Mouse (Mus musculus) adrenal gland, adult 2 months (tissue): Measurements from ENCODE around the gene Capzb. TPM values are rescaled to one million over a fixed set of nuclear protein-coding genes. Genes with fewer than 3 reads are reported as not detected.
A peak's percentile ranks its signal among the peaks of the same experiment; 100 is the strongest.

Experiments used
- DNase-seq: peaks from one replicate; pipeline ENCODE4 v3.0.0; 2021
- polyA plus RNA-seq: library from polyadenylated mRNA; depleted of rRNA; stranded (reverse); fragments of >200 nt; gene quantifications from 2 replicates; pipeline ENCODE4 v1.2.3, GENCODE M21; 2012
- total RNA-seq, 2 experiments: library from RNA; stranded (reverse); gene quantifications; 2 replicates each; pipeline ENCODE4 v1.2.3; 2021

The Capzb gene
- total and polyA plus RNA-seq, 3 experiments: 140 to 392 (median 312) TPM

DNA sequence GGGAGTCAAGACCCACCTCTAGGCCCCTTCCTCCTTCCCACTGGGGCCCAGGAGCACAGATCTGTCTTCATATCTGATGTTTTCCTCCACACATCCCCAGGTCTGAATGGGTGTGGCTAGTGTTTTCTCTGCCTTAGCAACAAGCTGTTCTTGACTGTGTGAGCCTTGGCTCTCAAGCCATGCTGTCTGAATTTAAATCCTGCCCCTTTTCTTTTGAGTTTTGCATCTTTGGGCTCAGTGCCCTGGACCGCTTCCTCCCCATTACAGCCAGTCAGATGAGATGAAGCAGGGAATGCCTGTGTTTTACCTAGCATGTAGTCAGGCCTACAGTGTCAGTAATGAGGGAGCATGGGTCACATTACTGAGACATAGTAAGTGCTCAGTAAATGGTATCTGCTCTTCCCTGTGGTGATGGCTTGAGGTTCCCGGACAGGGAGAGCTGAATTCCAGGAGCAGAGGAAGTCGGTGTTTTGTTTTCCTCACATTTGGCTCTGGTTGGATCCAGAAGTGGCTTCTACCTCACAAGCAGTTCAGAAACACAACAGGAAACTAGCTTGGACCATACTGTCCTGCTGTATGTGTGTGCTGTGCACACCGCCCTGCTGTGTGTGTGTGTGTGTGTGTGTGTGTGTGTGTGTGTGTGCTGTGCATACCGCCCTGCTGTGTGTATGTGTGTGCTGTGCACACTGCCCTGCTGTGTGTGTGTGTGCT lies 16.6 kb downstream of the Capzb start:
- peak; percentile 4 for DNase-seq

GRCm38 (mm10) chr4:139211975-139212831 lies 19.5 kb downstream of the Capzb start:
- peak; percentile 10 for DNase-seq

- no peak for DNase-seq
These were observed 20.4 kb downstream of the Capzb start for GRCm38 (mm10) chr4:139213086-139213485.

- DNase-seq: peak; percentile 43
These were observed 21.3 kb downstream of the Capzb start for GRCm38 (mm10) chr4:139213935-139214371.

GRCm38 (mm10) chr4:139216566-139216965 lies 23.9 kb downstream of the Capzb start:
- DNase-seq: peak; percentile 75

DNA sequence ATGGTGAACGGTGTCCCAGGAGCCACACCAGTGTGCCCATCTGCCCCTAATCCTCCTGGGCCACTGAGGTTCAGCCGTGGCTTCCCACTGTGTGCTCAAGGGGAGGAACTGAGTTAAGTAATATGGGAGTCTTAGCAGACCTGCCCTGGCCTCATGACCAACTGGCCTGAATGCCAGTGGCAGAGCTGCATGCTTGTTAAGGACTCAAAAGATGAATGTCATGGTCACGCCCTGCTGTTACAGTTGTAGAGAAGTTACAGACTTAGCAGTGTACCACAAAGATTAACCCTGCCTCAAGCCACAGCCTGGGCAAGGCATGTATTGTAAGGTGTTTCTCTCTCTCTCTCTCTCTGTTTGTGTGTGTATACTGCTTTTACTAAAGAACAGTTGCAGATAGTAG lies 25.8 kb downstream of the Capzb start:
- DNase-seq: peak; percentile 65

GRCm38 (mm10) chr4:139219656-139220055 lies 27.0 kb downstream of the Capzb start:
- peak; percentile 5 for DNase-seq

- DNase-seq: peak; percentile 42
These were observed 28.3 kb downstream of the Capzb start for GRCm38 (mm10) chr4:139220978-139221377.

- no peak for DNase-seq
These were observed 29.1 kb downstream of the Capzb start for GRCm38 (mm10) chr4:139221837-139222236.

GRCm38 (mm10) chr4:139225115-139225514 lies 32.4 kb downstream of the Capzb start:
- DNase-seq: no peak

GRCm38 (mm10) chr4:139225944-139226343 lies 33.2 kb downstream of the Capzb start:
- peak; percentile 50 for DNase-seq

DNA sequence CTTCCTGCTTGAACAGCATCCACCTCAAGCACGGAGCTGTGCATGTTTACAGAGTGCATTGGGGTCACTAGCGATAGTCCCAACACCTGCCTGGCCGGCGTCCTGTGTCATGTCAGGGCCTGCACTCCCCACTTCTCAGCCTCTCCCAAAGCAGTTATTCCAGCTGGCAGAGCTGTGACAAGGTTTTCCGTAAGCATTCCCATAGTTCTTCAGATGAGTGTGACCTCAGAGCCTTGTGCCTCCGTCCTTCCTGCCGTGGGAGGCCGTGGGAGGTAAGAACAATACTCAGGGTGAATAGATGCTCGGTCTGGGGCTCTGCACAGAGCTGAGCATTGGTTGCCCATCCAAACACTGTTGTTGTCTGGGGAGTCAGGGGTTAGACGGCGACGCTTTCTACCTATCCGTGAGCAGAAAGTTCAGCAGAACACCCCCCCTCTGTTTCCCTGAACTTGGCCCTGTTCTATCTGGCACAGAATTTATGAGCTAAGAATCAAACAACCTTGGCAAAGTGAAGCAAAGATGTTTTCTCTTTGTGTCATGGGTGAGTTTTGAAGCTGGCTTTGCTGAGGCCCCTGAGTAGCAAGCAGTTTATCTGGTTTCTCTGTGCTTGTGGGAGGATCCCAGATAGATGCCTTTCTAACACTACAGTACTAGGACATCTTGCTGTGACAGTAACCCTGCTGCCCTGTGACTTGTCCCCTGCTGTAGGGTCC lies 34.0 kb downstream of the Capzb start:
- peak; percentile 74 for DNase-seq

- peak; percentile 66 for DNase-seq
These were observed 35.2 kb downstream of the Capzb start for GRCm38 (mm10) chr4:139227923-139228322.

DNA sequence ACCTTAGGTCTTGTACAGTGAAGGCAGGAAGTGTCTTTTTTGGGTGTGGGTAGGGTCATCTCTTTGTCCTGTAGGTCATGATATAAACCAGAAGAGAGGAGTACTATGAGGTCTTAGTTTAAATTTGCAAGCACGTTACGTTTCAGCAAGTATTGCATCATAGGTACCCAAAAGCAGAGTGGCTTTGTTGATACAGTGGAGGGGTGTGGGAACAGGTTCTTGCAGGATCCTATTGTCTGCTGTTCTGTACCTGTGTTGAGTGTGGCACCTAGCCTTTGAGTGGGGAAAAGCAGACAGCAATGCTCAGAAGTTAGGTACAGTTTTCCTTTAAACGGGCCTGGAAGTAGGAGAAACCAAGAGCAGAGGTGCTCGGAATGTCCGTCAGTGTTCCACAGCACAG lies 36.6 kb downstream of the Capzb start:
- no peak for DNase-seq

DNA sequence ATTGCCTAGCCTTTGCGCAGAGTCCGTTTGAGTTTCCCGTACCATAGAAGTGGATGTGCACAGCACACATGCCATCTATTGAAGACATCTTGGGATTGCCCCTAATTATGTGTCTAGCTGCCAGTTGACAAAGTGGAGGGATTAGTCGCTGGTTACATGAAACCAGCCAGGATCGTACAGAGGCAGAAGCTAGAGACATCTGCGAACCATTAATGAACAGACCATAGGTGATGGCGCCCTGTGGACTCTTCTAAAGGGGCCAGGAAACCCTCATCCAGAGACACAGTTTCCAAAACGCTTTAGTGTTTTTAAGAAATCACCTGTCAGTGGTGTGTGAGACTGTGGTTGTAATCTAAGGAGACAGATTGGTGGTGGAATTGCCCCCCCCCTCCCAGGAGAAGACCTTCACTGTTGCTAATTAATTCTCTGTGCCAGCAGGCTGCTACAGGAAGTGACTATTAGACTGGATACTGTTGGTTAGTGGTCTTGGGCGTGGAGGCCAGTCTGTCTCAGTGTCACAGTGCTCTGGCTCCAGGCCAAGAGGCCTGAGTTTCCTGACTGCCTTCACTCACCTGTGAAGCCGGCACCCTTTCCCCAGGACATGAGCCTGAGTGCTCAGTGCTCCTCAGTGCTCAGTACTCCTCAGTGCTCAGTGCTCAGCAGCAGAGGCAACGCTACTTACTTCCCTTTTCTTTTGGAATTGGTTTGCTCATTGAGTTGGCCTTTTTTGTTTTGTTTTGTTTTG lies 37.8 kb downstream of the Capzb start:
- peak; percentile 35 for DNase-seq

- peak; percentile 36 for DNase-seq
These were observed 38.5 kb downstream of the Capzb start for GRCm38 (mm10) chr4:139231163-139231562.

DNA sequence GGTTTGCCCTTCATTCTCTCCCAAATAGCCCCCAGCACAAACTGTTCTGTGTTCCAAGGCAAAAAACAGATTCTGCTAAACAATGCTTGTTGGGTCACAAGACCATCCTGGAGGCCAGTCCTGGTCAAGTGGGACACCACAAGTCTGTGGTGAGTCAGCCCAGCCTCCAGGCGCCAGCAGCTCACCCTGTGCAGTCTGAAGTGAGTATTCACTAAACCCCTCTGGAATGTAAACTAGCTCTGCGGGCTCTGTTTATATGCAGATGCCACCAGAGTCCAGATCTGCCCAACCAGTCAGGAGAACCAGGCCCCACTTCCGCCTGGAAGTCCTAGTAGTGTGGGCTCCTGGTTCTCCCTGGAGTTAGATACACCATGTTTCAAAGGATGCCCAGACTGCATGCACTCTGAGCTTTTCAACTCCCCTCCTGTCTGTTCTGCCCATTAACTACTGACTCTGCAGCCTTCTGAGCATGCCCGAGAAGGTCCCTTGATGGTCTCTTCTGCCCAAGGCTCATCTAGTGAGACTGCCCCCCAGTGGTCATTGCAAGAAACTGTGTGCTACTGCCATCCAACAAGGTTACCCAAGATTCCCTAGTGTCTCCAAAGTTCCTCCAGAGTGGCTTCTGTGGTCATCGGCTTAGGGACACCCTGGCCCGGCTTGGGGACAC lies 39.9 kb downstream of the Capzb start:
- peak; percentile 78 for DNase-seq

DNA sequence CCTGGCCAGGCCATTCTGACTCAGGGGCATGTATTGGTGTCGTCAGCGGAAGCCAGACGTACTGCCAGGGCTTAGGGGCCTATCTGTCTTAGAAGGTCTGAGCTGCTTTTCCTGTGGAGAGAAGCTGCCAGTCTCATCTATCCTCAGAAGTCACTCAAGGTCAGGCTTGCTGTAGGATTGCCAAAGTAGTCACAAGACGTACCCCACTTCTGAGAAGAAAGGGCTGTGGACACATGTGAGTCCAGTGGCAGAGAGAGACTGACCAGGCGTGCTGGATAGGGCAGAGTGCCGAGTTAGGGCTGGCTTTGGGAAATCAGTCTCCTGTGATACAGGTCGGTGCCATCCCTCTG lies 40.4 kb downstream of the Capzb start:
- DNase-seq: peak; percentile 73

GRCm38 (mm10) chr4:139233755-139234254 lies 41.1 kb downstream of the Capzb start:
- DNase-seq: no peak

DNA sequence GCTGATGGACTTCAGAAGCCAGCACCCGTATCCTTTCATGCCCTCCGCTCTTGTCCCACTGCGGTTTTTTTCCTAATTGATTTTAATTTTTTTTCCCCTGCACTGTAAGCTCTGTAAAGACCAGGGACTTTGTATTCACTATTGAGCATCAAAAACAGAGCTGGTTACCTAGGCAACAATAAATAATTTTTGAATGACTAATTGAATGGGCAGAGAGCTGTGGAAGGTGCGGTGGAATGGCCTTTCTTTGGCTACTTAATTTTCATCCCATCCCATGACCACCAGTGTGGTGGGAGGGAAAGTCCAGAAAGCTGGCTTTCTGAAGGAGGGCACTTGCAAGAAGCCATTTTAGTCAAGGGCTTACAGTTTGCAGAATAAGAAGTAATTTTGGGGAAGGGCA lies 41.6 kb downstream of the Capzb start:
- no peak for DNase-seq

GRCm38 (mm10) chr4:139235556-139235955 lies 42.9 kb downstream of the Capzb start:
- no peak for DNase-seq
